Mouse (Mus musculus) right cerebral cortex, postnatal 10 days (tissue): Measurements from ENCODE around the gene Per1.

Experiments
- DNase-seq, 2 experiments: peaks; one replicate each; pipeline ENCODE4 v3.0.0; 2021; ENCODE audit warnings: low spot score in 2 of 2

The Per1 gene

DNA sequence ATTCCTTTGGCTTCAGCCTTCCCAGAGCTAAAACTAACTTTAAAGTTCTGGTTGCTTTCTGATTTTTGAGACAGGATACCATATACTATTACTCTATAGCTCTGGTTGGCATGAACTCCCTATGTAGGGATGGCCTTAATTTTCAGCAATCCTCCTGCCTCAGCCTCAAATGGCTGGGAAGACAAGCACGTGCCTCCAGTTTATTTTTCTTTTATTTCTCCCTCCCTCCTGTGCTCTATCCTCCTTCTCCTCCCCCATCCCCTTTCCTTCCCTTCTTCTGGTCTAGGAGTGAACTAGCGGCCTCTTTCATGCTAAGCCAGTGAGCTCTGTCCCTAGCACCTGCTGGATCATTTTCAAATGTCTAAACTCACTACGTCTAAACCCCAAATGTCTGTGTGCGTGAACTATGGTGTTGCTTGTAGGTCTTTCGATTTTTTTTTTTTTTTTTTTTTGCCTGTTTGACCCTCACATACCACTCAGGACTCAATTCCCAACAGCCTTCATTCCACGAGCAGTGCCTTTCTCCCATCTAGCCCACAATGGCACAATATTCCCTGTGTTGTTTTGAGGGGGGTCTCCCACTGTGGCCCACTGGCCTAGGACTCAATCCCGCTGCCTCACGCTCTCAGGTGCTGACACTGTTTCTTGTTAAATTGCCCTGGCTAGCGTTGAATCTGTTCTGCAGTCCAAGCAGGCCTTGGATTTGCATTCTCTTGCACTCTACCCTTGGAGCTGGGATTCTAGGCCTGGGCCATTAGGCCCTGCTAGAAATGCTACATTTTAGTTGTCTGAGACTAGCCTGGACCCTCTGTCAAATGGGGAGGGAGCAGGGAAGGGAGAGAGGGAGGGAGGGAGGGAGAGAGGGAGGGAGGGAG lies 30.5 kb upstream of the Per1 start:
- no peak for DNase-seq

DNA sequence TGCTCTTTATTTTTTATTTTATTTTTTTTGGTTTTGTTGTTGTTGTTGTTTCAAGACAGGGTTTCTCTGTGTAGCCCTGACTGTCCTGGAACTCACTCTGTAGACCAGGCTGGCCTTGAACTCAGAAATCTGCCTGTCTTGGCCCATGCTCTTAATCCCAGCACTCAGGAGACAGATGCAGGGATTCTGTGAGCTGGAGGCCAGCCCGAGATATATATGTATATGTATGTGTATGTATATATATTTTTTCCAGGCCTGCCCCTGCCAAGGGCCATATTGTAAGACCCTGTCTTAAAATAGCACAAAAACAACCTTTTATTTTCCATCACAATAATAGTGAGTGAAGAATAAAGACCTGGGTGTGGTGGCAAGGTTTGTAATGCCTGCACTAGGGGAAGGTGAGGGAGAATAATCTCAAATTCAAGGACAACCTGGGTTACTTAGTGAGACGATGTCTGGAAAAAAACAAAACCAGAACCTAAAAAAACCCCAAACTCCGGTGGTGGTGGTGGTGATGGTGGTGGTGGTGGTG lies 29.6 kb upstream of the Per1 start:
- DNase-seq: no peak

DNA sequence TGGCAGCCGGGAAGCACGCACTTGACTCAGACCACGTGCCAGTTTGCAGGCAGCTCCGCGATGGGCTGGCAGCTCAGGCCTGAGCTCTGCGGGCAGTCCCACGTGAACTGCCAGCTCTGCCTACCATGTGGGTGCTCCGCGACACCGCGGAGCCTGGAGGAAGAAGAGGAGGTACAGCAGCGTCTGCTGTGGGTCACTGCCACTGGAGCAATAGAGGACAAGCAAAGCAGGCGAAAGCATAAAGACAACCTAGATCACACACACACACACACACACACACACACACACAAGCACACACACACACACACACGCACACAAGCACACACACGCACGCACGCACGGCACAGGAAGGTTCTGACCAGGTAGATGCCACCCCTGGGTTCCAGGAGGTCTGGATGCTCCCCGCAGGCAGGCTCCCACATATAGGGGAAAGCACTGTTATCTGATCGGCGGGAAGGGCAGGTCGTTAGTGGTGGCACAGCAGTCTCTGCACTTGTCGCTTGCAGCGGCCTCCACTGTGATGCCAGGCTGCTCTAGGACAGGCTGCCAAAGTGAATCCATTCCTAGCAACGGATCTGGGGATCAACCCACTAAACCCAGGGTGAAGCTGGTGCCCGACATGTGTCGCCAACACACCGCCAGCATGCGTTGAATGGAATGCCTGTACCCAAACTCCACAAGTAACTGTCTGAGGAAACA lies 28.7 kb upstream of the Per1 start:
- peak; percentile 69 to 81 for DNase-seq

DNA sequence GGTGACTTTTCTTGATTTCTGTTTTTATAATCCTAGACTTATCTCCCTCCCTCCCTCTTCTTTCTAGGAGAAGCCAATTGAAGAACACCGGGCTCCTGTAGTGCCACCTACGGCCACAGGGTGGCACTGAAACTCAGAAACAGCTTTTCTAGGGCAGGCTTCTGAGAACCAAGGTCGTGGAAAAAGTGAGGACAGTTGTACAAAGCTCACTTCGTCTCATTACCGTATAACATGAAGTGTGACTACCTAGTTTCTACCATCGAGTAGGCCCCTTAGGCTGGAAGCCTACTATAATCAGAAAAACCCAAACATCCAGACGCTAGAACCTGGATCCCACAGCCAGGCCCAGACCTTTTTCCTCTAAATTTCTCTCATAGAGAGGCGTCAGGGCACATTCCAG lies 28.1 kb upstream of the Per1 start:
- DNase-seq: peak; percentile 89 to 93

DNA sequence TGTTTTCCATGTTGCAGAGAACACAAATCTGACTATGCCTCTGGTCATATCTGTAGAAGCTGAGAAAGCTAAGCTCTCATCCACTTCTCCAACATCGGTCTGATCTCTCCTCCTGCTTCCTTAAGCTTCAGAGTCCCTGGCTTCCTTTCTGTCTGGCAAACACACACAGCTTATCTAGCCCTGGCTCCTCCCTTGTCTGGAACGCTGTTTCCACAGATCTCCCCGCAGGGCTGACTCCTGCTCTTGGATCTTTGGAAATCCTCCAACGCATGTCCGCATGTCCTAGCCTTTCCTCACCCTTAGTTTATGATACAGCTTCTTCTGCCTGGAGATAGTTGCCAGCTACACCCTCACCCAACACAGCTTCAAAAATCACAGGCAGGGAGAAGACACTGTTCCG lies 27.4 kb upstream of the Per1 start:
- no peak for DNase-seq

DNA sequence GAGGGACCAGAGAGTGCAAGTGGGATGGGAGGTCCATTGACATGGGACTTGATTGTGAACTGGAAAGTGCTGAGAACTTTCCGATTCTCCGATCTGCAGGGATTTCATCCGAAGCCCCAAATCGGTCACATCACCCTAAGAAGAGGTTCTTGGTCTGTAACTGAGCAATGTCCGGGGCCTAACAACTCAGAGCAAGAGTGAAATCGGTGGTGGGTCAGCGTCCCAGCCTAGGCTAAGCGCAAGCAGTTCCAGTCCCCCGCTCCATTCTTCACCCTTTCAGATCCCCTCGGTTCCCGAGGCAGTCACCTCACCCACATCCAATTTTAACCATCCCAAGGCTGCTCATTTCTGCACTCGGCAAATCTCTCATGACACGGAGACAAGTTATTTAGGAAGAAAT lies 24.9 kb upstream of the Per1 start:
- DNase-seq: no peak

DNA sequence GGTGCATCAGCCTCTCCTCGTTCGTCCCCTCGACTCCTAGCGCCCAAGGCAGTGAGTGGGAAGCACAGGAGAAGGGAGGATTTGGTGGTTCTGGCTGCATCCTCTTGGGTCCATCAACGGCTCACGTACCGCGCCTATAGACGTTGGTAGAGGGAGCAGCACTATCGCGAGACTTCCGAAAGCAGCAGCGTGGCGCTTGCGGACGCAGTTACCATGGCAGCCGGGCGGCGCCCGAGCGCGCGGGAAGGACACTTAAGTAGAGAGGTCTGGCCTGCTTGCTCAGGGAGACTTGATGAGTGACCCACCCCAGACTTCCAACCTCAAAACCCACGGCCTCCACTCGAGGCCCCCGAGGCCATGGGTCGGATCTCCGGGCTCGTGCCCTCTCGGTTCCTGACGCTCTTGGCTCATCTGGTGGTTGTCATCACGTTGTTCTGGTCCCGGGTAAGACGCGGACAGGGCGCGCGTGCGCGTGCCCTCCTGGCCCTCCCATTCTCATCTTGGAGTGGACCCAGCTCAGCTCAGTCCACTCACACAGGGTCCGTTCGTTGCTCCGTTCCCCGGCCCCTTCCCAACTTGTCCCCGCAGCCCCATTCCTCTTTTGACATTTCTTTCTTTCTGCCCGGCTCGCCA lies 24.3 kb upstream of the Per1 start, which contains the start of gene Tmem107:
Gene Tmem107, plus strand, starts transcription at position 217 of the 633 bp plus-strand sequence.
- peak; percentile 96 to 97 for DNase-seq

DNA sequence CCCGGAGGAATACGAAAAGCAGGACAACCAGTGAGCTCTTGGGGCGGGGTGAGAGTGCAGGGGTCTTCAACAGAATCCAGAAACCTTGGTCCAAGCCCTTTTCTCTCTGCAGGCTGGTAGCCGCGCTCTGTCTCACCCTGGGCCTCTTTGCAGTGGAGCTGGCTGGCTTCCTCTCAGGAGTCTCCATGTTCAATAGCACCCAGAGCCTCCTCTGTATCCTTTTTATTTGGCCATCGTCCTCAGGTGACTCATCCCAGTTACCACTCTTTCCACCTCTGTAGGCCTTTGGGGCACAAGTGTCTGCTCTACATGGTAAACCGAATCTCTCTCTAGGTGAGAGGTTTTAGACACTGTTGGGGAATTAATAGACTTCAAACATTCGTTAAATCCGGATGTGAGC lies 23.8 kb upstream of the Per1 start:
- DNase-seq: no peak

DNA sequence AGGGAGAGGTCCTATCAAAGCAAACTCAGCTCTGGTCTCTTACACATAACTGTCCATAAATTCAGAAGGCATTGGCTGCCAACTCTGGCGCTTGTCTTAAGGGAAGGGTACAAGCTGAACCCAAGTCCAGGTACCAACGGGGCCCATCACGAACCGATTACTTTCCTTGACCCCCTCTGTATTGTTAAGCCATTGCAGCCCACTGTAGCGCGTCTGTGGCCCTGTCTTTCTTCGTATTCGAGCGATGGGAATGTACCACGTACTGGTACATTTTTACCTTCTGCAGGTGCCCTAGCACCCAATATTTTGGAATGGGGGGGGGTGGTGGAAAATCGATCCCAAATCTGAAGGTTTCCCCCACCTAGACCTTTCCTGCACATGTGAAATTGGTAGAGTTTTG lies 22.8 kb upstream of the Per1 start:
- no peak for DNase-seq

DNA sequence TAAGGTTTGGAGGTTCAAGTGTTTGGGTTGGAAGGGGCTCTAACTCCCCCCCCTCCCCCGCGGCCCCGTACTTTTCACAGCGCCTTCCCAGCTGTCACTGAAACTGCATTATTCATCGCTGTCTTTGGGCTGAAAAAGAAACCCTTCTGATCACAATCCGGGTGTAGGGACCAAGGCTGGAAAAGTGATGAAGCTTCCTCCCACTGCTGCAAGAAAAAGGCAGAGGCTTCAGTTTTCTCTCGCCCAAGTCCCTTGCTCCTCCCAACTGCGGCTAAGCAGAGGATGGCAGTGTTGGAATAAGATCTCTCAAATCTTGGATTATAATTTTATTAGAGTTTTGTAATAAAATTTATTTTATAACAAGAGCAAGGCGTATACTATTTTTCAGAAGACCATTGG lies 22.4 kb upstream of the Per1 start:
- no peak for DNase-seq

DNA sequence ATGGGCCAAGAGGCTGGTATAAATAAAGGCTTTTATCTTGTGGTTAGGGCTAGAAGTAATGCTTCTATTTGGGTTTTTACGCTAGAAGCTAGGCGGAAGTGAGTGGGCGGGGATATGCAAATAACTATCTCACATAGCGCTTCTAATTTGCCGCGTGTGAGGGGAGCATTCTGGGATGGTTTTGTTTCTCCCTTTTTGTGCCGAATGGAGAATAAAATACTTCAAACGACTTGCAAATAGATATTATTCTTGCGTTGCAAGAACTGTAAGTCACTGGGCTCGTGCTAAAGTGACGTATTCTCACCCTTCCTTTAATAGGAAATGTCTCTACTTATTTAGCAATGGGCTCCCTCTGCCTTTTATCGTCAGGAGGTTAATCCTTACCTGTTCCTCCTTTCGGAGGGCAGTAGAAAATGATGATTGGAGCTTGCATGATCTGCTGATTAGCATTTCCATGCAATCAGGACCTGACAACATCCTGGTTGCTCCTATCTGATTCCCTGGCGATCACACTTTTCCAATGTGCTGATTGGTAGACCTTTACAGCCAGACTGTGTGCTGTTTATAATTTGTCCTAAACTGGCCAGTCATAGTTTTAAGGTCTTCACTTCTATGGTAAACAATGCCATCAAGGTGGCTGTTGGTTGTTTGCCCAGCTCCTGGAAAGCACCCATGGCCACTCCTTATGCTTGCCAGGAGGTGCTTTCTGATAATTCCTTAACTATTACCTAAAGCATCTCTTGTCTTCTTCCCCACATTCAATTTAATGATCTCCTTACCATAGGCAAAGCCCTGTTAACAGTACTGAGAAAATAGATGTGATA lies 21.7 kb upstream of the Per1 start:
- peak; percentile 93 to 94 for DNase-seq

DNA sequence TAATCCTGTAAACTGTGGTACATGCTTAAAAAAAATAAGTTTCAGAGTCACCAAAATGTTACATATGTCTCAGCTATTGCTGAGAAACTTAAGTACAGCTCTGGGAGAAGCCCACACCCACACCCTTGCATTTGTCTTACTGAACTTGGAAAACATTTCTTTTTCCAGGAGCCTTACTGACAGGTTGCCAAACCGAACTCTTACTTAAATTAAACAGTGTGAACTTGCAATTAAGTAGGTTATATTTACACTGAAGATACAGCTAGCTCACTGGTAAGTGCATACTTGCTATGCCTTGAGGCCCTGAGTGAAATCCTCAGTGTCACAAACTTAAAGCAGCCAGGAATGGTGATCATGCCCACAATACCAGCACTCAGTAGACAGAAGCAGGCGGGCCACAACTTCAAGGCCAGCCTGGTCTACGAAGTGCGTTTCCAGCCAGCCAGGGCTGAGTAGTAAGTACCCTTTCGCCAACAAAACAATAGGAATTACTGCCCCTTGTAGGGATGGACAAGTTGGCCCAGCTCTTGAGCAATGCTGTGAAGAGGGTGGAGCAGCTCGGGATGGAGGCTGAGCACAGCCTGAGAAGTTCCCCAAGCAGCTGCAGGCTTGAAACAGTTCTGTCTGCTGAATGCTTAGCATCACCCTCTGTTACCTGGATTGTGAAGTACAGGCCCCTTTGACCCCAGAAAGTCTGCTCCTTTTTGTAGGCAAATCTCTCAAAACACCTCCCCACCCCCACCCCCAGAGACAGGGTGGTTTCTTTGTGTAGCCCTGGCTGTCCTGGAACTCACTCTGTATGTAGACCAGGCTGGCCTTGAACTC lies 20.9 kb upstream of the Per1 start:
- DNase-seq: no peak

DNA sequence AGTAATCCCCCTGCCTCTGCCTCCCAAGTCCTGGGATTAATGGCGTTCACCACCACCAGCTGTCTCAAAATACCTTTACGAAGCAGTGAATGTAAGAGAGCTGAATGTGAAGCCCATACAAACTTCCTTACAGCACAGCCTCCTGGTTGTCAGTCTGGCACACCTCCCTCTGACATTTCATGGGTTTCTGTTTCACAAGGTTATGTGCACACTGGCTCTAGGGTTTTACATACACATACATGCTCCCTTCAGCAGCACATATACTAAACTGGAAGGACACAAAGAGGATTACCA lies 20.3 kb upstream of the Per1 start:
- DNase-seq: no peak

DNA sequence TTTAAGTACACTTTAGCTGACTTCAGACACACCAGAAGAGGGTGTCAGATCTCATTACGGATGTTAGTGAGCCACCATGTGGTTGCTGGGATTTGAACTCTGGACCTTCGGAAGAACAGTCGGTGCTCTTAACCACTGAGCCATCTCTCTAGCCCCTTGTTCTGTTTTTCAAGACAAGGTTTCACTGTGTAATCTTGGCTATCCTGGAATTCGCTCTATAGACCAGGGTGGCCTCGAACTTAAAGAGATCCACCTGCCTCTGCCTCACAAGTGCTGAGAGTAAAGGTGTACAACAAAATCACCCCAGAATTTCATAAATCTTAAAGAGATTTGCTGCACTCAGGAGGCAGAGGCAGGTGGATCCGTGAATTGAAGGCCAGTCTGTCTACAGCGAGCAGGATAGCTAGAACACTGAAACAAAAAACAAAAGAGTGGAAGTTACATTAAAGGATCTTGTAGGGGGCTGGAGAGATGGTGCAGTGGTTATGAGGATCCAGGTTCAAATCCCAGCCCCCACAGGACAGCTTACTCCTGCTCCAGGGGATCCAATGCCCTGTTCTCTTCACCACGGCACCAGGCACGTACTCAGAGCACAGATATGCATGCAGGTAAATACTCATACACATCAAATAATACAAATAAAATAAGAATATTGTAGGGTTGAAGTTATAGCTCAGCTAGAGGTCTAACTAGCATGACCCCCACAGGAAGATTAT lies 19.1 kb upstream of the Per1 start:
- no peak for DNase-seq

DNA sequence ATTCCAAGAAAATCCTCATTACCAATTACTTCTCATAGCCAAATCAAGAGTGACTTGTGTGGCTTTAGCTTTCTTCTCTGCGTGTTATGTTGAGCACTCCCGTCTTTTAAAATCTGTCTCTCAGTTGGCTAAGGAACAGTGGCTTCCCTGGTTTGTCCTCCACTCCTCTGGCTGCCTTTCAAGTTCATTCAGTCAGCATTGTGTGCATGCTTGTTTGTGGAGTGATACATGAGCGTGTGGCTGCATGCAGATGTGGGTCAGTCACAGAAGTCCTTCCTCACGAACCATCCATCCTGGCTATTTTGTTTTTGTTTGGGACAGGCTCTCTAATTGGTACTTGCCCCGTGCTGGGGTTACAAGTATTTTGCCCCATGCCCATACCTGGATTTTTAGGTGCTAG lies 18.4 kb upstream of the Per1 start:
- DNase-seq: peak in 1 of 2 experiments; percentile 54

DNA sequence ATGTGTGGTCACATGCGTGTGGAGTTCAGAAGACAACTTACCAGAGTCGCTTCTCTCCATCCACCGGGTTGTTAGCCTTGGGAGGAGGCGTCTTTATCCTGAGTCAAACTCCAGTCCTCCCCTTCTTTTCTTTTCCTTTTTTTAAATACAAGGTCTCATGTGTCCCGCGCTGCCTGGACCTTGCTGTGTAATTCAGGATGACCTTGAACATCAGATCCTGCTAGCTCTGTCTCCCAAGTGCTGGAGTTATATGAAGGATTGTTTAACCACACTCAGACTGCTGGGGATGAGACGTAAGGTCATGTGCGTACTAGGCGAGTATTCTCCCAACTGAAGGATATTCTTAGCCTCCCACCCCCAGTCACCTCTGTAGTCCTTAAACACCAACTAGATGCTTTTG lies 17.7 kb upstream of the Per1 start:
- DNase-seq: no peak

DNA sequence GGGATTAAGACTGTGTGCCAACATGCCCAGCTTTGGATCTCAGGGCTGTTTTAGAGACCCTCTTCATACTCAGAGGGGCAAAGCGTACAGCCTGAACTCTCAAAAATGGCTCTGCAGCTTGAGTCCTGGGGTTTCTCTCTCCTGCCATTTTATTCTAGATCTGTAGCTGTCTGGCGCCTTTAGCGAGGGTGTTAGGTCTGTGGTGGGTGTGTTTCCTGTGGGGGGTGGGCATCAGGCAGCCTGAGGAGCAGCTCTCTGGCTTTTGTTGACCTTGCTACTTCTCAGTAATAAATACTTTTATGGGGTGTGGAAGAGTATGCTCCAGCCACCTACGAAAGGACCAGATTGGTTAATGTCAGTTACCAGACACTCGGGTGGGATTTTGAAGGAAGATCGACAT lies 17.0 kb upstream of the Per1 start:
- DNase-seq: no peak

DNA sequence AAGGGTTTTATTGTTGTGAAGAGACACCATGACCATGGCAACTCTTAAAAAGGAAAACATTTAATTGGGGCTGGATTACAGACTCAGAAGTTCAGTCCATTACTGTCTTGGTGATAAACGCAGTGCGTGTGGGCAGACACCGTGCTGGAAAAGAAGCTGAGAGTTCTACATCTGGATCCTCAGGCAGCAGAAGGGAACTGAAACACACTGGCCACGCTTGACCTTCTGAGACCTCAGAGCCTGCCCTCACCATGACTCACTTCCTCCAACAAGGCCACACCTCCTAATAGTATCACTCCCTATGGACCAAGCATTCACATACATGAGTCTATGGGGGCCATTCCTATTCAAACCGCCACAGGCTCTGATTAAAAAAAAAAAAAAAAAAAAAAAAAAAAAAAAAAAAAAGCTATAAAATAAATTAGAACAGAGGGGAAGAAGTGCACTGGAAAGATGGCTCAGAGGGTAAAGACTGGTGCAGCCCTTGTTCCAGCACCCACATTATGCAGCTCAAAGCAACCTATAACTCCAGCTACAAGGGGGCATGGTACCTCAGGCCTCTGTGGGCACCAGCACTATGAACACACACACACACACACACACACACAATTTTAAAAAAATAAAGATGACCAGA lies 16.1 kb upstream of the Per1 start:
- peak in 1 of 2 experiments; percentile 25 for DNase-seq

DNA sequence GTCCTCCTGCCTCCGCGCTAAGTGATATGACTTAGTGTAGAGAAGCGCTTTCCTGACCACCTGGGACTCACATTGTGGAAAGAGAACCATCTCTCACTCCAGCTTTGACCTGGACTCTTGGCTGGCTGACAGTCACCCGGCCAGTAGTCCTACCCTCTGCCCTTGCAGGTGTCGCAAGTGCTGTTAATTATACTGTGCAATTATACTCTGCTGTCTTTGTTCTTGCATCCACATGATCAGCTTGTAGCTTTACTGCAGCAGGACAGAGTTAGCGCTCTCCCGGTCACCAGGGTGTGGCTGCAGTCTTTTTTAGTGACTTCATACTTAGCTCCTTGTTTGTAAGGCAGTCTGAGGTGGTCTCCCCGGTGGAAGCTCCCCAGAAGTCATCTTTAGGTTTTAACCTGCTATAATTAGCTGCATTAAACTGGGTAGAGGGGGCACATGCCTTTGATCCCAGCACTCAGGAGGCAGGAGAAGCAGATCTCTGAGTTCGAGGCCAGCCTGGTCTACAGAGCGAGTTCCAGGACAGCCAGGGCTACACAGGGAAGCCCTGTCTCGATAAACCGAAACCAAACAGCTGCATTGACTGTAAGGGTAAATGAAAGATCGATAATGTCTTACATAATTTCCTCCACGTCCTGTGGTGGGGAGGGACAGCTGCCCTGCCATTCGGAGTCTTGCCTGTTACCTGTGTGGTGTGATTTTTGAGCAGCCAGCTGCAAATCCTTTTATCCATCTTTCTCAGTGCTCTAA lies 14.7 kb upstream of the Per1 start:
- no peak for DNase-seq
